Mouse (Mus musculus): ENCODE results near the gene Ulk3.

GRCm38 (mm10) chr9:57643169-57643855 is 54.1 kb downstream of the Ulk3 start:
- TF ChIP-seq EP300 (IDR thresholded peaks at IDR 0.05; ENCODE audit: low read depth) (no peak), CTCF (IDR thresholded peaks at IDR 0.05; ENCODE audit: low read depth) (no peak)
